Mouse (Mus musculus) midbrain, embryonic 14.5 days (tissue): Measurements from ENCODE around the gene Rnf40. TPM values are rescaled to one million over a fixed set of nuclear protein-coding genes. Genes with fewer than 3 reads are reported as not detected.

Experiments used
- ATAC-seq: fragments of 200-750 bp; cut with Nextera tagmentation; 2 replicates; pipeline ENCODE4 v1.8.0; 2017; ENCODE audit warnings: moderate number of reproducible peaks, moderate library complexity; ENCODE audit not compliant: low FRiP score, low TSS enrichment
- DNase-seq: peaks from one replicate; pipeline ENCODE4 v3.0.0-alpha.2; 2015
- H3K27ac ChIP-seq: fragments of 300-500 bp; sonication (generic); replicated peaks from 2 replicates; pipeline ENCODE4 v1.5.1; 2014; ENCODE audit warnings: mild to moderate bottlenecking, low read depth, low read length, moderate library complexity
- H3K27me3 ChIP-seq: fragments of 300-500 bp; sonication (generic); 2 replicates; pipeline ENCODE4 v1.6.1; 2014; ENCODE audit warnings: low read length, control low read depth, mixed read lengths; ENCODE audit not compliant: control insufficient read depth, insufficient read depth
- H3K36me3 ChIP-seq: fragments of 300-500 bp; sonication (generic); 2 replicates; pipeline ENCODE4 v1.6.1; 2014; ENCODE audit warnings: low read length, control low read depth; ENCODE audit not compliant: control insufficient read depth, insufficient read depth
- H3K4me1 ChIP-seq: fragments of 300-500 bp; sonication (generic); 2 replicates; pipeline ENCODE4 v1.6.1; 2014; ENCODE audit warnings: mild to moderate bottlenecking, antibody characterized with exemption, low read length, control low read depth; ENCODE audit not compliant: control insufficient read depth, insufficient read depth
- H3K4me2 ChIP-seq: fragments of 300-500 bp; sonication (generic); 2 replicates; pipeline ENCODE4 v1.6.1; 2014; ENCODE audit warnings: mild to moderate bottlenecking, low read length, moderate library complexity
- H3K4me3 ChIP-seq: fragments of 300-500 bp; sonication (generic); replicated peaks from 2 replicates; pipeline ENCODE4 v1.5.1; 2014; ENCODE audit warnings: low read depth, low read length
- H3K9ac ChIP-seq: fragments of 300-500 bp; sonication (generic); replicated peaks from 2 replicates; pipeline ENCODE4 v1.6.1; 2014; ENCODE audit warnings: mild to moderate bottlenecking, low read length, moderate library complexity
- H3K9me3 ChIP-seq: fragments of 300-500 bp; sonication (generic); 2 replicates; pipeline ENCODE4 v1.6.1; 2016; ENCODE audit warnings: low read length, control low read depth, mixed read lengths; ENCODE audit not compliant: control insufficient read depth
- WGBS: fragments of 180-500 bp; shearing (Covaris S2); extraction: QIAGEN DNeasy Blood & Tissue Kit; methylation state at CpG from one replicate; pipeline ENCODE4 v1.1.7; 2014; 5-methylcytosine and 5-hydroxymethylcytosine counted together
- polyA plus RNA-seq: library from polyadenylated mRNA; unstranded; fragments of >200 nt; fragmentation: Nextera tagmentation; extraction: Ambion mirVana; gene quantifications from 2 replicates; pipeline ENCODE4 v1.2.1, GENCODE M21; 2014

Rnf40 gene
- polyA plus RNA-seq, result 40.7 and 45.0 TPM in 2 replicates

DNA sequence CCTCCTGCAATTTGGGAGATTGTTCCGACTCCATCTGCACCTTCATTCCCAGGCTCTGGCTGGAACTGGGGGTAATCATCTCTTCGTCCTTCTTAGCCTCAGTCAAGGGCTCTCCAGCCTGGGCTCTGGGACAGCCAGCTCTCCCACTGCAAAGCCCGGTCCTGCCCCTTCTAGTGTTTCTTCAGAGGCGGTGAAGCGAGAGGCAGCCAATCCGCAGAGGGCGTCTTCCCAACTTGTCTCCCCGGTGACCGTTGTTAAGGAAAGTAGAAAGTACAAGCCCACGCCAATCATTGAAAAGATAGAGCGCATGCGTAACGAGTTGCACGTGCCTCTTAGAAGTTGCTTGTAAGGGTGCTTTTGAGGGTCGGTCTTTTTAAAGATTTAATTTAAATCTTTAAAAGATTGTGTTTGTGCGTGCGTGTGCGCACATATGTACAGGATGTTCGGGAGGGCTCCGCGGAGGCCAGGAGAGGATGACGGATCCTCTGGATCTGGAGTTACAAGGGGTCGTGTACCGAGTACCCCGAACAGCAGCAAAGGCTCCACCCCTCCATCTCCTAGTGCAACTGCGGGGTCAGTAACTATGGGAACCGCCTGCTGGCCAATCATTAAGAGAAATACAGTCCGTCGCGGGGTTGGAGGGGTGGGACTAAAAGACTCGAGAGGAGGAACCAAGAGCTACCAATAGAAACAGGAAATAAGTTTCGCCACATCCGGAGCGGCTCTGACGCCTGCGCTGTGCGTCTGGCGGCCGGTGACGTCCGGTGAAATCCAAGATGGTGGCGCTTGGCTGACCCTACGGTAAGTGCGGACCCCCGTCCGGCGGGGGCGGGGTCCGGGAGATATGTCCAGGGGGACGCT is at the start of gene Rnf40, which contains the start of gene Ccdc189:
Rnf40 (plus strand) TSS at position 757 of the 861 bp plus-strand sequence.
Ccdc189 (minus strand) TSS at position 585 of the 861 bp plus-strand sequence.
- Histone ChIP-seq H3K4me2 (peak within 1 kb of the TSS; percentile 89), H3K36me3 (peaks cover 57% of the 10 kb centered on the region), H3K27me3 (no peaks in the 10 kb centered on the region), H3K9me3 (no peaks in the 10 kb centered on the region), H3K4me1 (peaks cover 14% of the 10 kb centered on the region; the same call in 1 of the 2 replicates), H3K9ac (peak within 1 kb of the TSS; percentile 74), H3K27ac (peak within 1 kb of the TSS; percentile 76), H3K4me3 (peak within 1 kb of the TSS; percentile 89)
- WGBS, result under 1% methylated on average over 50 of the region's 50 CpGs
- DNase-seq (peak; percentile 97), ATAC-seq (peak; percentile 97)

DNA sequence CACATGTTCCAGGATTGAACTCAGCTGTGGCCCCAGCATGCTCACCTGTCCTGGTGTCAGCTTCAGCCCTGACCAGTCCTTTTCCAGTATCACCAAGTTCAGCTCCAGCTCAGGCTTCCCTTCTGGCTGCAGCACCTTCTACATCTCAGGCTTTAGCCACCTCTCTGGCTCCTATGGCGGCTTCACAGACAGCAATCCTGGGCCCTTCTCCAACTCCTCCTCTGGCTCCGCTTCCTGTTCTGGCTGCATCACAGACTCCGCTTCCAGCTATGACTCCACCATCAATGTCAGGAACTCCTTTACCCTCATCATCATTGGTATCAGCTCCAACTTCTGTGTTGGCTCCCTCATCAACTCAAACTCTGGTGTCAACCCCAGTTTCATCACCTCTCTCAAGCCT is 46.9 kb upstream of the Rnf40 start:
- H3K4me1 ChIP-seq, result no peaks in the 10 kb centered on the region
- no peak for DNase-seq
- H3K27me3 ChIP-seq, result no peaks in the 10 kb centered on the region
- no peak overlapping the region for H3K9ac ChIP-seq
- H3K4me2 ChIP-seq, result no peak overlapping the region
- ATAC-seq, result no peak
- H3K36me3 ChIP-seq, result peaks cover 93% of the 10 kb centered on the region
- H3K27ac ChIP-seq, result no peak overlapping the region
- WGBS, result 95% methylated on average over 3 of the region's 3 CpGs
- no peaks in the 10 kb centered on the region for H3K9me3 ChIP-seq
- no peak overlapping the region for H3K4me3 ChIP-seq

DNA sequence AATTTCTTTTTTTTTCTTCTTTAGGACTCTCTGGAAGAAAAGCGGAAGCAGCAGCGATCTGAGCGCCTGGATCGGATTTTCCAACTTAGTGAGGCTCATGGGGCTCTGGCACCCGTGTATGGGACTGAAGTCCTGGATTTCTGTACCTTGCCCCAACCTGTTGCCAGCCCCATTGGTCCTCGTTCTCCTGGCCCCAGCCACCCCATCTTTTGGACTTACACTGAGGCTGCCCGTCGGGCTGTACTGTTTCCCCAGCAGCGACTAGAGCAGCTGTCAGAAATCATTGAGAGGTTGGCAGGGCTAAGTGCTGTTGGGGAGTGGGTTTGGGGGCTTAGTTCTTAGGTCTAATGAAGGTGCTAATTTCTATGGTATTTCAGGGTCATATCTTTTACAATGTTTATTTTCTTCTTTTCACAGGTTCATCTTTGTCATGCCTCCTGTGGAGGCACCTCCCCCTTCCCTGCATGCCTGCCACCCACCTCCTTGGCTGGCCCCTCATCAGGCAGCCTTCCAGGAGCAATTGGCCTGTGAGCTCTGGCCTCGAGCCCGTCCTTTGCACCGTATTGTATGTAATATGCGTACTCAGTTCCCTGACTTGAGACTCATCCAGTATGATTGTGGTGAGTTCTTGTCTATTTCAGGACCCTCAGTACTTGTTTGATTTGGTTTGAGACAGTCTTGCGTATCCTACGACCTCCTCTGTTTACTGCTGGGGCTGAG is 39.3 kb upstream of the Rnf40 start:
- Histone ChIP-seq H3K27me3 (no peaks in the 10 kb centered on the region), H3K9me3 (no peaks in the 10 kb centered on the region), H3K4me2 (no peak overlapping the region), H3K9ac (no peak overlapping the region), H3K27ac (no peak overlapping the region), H3K36me3 (peaks cover 82% of the 10 kb centered on the region), H3K4me3 (no peak overlapping the region), H3K4me1 (no peaks in the 10 kb centered on the region)
- WGBS, result 93% methylated on average over 15 of the region's 15 CpGs
- DNase-seq (no peak), ATAC-seq (no peak)

DNA sequence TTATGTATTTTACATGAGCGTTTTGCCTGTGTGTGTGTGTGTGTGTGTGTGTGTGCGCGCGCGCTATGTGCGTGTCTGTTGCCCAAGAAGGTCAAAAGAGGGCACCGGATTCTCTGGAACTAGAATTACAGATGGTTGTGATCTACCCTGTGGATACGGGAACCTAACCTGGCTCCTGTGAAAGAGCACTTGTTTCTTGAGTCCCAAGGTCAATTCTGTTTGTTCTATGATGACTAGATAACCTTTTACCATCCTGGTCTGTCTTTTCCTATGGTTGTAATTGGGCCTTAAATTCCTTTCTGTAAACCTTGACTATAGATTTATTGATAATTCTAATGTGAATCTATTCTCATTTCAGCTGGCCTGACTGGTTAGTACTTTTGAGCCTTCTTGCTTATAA is 37.0 kb upstream of the Rnf40 start:
- ATAC-seq (no peak), DNase-seq (no peak)
- Histone ChIP-seq H3K4me1 (no peaks in the 10 kb centered on the region), H3K27me3 (no peaks in the 10 kb centered on the region), H3K4me3 (no peak overlapping the region), H3K9ac (no peak overlapping the region), H3K4me2 (no peak overlapping the region), H3K9me3 (no peaks in the 10 kb centered on the region), H3K27ac (no peak overlapping the region), H3K36me3 (peaks cover 85% of the 10 kb centered on the region)
- WGBS, result 96% methylated on average over 8 of the region's 8 CpGs

DNA sequence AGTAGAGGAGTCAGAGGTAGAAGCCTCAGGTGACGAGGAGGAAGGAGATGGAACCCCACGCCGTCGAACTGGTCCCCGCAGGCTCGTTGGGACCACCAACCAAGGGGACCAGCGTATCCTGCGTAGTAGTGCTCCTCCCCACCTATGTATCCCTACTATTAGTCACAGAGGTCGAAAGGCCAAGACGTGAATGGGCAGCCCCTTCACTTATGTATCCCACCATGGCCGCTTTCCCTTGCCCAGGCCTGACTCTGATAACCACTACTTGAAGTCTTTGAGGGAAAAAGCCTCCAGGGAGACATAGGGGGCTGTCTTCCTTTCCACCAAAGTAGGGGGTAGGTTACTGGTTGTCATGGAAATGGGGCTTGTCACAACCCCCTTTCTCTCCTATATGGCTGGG is 28.0 kb upstream of the Rnf40 start:
- H3K36me3 ChIP-seq, result peaks cover 87% of the 10 kb centered on the region
- no peak for DNase-seq
- no peak overlapping the region for H3K4me2 ChIP-seq
- no peak for ATAC-seq
- H3K9me3 ChIP-seq, result no peaks in the 10 kb centered on the region
- H3K4me3 ChIP-seq, result no peak overlapping the region
- 93% methylated on average over 11 of the region's 11 CpGs for WGBS
- H3K27ac ChIP-seq, result no peak overlapping the region
- H3K9ac ChIP-seq, result no peak overlapping the region
- no peaks in the 10 kb centered on the region for H3K27me3 ChIP-seq
- H3K4me1 ChIP-seq, result no peaks in the 10 kb centered on the region

DNA sequence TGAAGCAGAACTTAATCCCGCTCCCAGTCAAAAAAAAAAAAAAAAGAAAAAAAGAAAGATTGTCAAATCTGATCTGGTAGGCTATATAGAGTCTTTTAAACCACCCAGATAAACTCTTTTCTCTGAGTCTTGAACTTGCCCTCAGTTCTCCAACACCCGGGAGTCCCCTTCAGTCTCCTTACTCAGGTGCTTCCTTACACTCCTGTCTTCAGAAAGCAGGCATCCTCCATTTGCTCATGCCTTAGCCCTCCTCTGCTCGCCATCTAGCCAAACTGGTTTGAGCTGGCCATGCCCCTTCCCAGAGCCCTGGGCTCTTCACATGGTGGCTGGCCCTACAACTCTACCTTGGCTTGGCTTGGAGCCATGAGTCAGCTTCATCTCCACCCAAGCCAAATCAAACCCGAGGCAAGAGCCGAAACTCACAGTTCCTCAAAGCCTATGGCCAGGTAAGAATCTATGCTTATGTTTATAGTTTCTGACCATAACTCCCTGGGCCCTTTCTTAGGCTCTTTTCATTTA is 27.2 kb upstream of the Rnf40 start, which contains the start of gene Tmem265:
Tmem265 (plus strand) TSS at position 51 of the 519 bp plus-strand sequence.
- no peak within 1 kb of the TSS for H3K4me2 ChIP-seq
- no peaks in the 10 kb centered on the region for H3K9me3 ChIP-seq
- H3K9ac ChIP-seq, result no peak within 1 kb of the TSS
- H3K4me3 ChIP-seq, result no peak within 1 kb of the TSS
- no peaks in the 10 kb centered on the region for H3K27me3 ChIP-seq
- H3K4me1 ChIP-seq, result no peaks in the 10 kb centered on the region
- DNase-seq, result no peak
- WGBS, result 95% methylated on average over 5 of the region's 5 CpGs
- H3K36me3 ChIP-seq, result peaks cover 86% of the 10 kb centered on the region
- ATAC-seq, result no peak
- H3K27ac ChIP-seq, result no peak within 1 kb of the TSS

DNA sequence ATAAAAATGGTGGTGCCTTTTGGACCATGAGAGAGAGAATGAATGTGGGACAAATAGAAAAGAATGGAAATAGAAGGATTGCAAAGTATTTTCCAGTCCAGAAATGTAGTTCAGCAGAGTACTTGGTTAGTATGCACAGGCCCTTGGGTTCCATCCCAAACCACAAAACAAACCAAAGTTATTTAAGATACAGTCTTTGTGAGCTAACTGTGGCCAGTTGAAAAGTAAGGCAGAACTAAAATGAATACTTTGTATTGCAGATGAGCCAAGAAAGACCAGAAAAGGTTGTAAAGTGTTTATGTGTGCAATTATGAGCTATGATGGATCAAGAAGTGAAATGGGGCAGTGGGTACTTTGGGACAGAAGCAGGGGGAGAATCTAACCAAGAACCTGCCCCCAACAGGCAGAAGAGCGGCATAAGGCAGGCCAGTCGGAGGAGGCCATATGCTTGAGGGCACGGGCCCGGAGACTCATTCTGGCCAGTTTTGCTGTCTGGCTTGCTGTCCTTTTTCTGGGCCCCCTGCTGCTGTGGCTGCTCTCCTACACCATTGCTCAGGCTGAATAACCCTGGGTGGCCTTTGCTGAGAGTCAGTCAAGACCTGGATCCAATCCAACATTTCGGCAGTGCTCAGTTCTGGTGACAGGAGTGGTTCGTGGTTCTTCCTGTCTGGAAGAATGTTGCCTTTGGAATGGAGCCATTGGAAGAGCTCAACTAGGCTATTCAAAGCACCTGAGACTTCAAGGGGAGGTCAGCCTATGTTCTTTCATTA is 24.0 kb upstream of the Rnf40 start:
- Histone ChIP-seq H3K9ac (no peak overlapping the region), H3K4me3 (no peak overlapping the region), H3K4me2 (no peak overlapping the region), H3K27me3 (no peaks in the 10 kb centered on the region), H3K27ac (no peak overlapping the region), H3K4me1 (no peaks in the 10 kb centered on the region), H3K36me3 (peaks cover 77% of the 10 kb centered on the region), H3K9me3 (no peaks in the 10 kb centered on the region)
- WGBS, result 75% methylated on average over 6 of the region's 6 CpGs
- ATAC-seq (no peak), DNase-seq (peak; percentile 12)

DNA sequence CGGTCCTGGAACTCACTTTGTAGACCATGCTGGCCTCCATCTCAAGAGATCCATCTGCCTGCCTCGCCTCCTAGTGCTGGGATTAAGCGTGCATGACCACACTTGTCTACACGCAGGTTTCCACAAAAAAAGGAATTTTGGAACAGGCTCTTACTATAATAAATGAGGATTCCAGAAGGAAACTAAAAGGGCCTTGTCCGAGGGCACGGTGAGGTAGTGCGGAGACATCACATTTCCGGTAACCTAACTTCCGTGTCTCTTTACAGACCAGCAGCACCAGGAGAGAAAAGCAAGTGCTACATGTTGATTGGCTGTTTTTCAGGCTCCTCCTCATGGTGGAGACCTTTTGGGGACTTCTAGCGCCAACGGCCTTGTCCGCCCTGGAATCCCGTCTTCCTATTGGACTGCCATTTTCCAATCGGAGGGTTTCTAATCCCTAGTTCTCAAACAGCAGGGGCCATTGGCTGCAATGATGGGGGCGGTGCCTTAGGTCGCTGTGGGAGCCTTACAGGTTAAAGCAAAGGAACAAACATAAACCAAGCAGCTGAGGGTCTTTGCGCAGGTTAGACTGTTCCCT is 15.6 kb upstream of the Rnf40 start, which contains the start of gene Phkg2:
Phkg2 (plus strand) TSS at position 446 of the 577 bp plus-strand sequence.
- under 1% methylated on average over 17 of the region's 17 CpGs for WGBS
- Histone ChIP-seq H3K27me3 (no peaks in the 10 kb centered on the region), H3K4me2 (peak within 1 kb of the TSS; percentile 79), H3K27ac (peak within 1 kb of the TSS; percentile 81), H3K36me3 (peaks cover 26% of the 10 kb centered on the region), H3K4me3 (peak within 1 kb of the TSS; percentile 69), H3K9ac (peak within 1 kb of the TSS; percentile 85), H3K4me1 (peaks cover 20% of the 10 kb centered on the region), H3K9me3 (no peaks in the 10 kb centered on the region)
- DNase-seq (peak; percentile 96), ATAC-seq (peak; percentile 98)
